Mouse (Mus musculus): ENCODE measurements at regions not wholly inside any gene's neighbourhood (a gene's known extent, or its start where the extent isn't known, plus 50 kb on each side); places are given as distances from the start of the nearest gene placed in this dataset.
A peak's percentile ranks its signal among the peaks of the same experiment; 100 is the strongest.

DNA sequence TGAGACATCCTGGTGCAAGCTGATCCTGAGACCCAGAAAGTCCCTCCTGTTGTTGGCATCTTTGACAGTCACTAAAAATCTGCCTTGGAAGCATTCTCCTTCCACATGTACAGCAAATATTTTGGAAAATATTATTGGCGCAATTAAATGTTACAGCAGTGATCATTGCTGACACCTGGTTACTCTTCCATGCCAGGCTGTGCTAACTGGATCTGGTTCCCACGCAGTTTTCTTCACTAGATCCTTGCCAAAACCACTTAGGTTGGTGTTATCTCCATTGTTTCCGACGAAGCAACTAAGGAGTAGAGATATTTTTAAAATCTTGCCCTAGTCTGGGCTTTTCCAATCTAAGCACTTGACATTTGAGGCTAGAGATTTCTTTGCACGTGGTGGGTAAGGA, 321.8 kb upstream of the G2e3 start:
- Histone ChIP-seq H3K9me3 (ENCODE audit: low read length) (no peaks in the 10 kb centered on the region), H3K4me2 (ENCODE audit: low read depth, low read length, poor library complexity, severe bottlenecking) (no peak overlapping the region), H3K4me1 (ENCODE audit: insufficient read depth, low read length) (peaks cover 5% of the 10 kb centered on the region; the same call in 1 of the 2 replicates), H3K4me3 (ENCODE audit: low read depth, low read length) (no peak overlapping the region), H3K27ac (ENCODE audit: low read depth, low read length) (no peak overlapping the region), H3K36me3 (ENCODE audit: insufficient read depth, low read length) (no peaks in the 10 kb centered on the region), H3K27me3 (ENCODE audit: insufficient read depth, low read length) (no peaks in the 10 kb centered on the region), H3K9ac (replicated peaks; ENCODE audit: low read length, poor library complexity, severe bottlenecking) (no peak overlapping the region)
- DNase-seq (ENCODE audit: low spot score) (no peak), ATAC-seq (ENCODE audit: low FRiP score) (no peak)
- no peak for TF ChIP-seq CTCF (IDR thresholded peaks at IDR 0.05)
- 90% methylated on average over 5 of the region's 5 CpGs for WGBS

DNA sequence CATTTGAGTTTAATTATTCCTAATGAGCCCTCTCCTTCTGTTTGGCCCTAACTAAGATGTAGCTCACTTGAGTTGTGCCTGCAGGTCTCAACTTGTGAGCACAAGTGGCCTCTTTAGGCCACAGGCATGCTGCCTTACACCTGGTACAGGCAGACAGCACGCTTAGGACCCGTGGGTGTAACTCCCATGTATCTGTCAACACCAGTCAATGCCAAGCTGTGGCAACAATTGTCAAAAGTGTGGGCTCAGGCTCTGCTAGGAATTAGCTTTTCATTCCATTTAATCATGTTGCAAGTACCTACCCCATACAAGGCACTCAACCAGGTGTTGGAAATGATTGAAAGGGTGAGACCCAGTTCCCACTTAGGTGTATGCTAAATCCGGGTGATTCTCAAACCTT, 322.3 kb upstream of the G2e3 start:
- Histone ChIP-seq H3K9me3 (ENCODE audit: low read length) (no peaks in the 10 kb centered on the region), H3K4me1 (ENCODE audit: insufficient read depth, low read length) (peaks cover 5% of the 10 kb centered on the region; the same call in 1 of the 2 replicates), H3K27ac (ENCODE audit: low read depth, low read length) (no peak overlapping the region), H3K4me3 (ENCODE audit: low read depth, low read length) (no peak overlapping the region), H3K27me3 (ENCODE audit: insufficient read depth, low read length) (no peaks in the 10 kb centered on the region), H3K9ac (replicated peaks; ENCODE audit: low read length, poor library complexity, severe bottlenecking) (no peak overlapping the region), H3K36me3 (ENCODE audit: insufficient read depth, low read length) (no peaks in the 10 kb centered on the region), H3K4me2 (ENCODE audit: low read depth, low read length, poor library complexity, severe bottlenecking) (no peak overlapping the region)
- DNase-seq (ENCODE audit: low spot score), result no peak
- ATAC-seq (ENCODE audit: low FRiP score), result no peak
- 81% methylated on average over 3 of the region's 3 CpGs for WGBS
- no peak for TF ChIP-seq CTCF (IDR thresholded peaks at IDR 0.05)

DNA sequence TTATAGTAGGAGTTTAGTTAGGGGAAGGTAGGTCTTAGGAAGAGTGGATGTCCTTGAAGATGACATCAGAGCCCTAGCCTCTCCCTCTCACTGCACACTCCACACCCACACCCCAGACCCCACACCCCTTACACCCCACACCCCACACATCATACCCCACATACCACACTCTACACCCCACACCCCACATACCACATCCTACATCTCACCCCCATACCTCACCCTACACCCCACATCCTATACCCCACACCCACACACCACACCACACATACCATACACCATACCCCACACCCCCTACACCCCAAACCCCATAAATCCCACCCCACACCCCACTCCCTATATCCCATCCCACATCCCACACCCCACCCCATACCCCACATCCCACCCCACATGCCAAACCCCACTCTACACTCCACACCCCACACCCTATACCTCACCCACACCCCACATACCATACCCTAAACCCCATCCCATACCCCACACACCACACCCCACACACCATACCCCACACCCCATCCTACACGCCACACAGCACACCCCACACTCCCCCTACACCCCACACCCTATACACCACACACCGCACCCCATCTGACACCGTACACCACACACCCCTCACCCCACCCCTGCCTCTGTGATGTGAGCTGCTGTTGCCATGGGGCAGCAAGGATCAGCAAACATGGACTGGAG, 323.7 kb upstream of the G2e3 start:
- H3K27me3 ChIP-seq (ENCODE audit: insufficient read depth, low read length), result no peaks in the 10 kb centered on the region
- H3K4me2 ChIP-seq (ENCODE audit: low read depth, low read length, poor library complexity, severe bottlenecking), result no peak overlapping the region
- no peak for DNase-seq (ENCODE audit: low spot score)
- peaks cover 5% of the 10 kb centered on the region; the same call in 1 of the 2 replicates for H3K4me1 ChIP-seq (ENCODE audit: insufficient read depth, low read length)
- H3K9ac ChIP-seq (replicated peaks; ENCODE audit: low read length, poor library complexity, severe bottlenecking), result no peak overlapping the region
- H3K4me3 ChIP-seq (ENCODE audit: low read depth, low read length), result no peak overlapping the region
- 94% methylated on average over 3 of the region's 3 CpGs for WGBS
- TF ChIP-seq CTCF (IDR thresholded peaks at IDR 0.05), result no peak
- ATAC-seq (ENCODE audit: low FRiP score), result peak; percentile 68; the same call in 1 of the 2 replicates
- no peaks in the 10 kb centered on the region for H3K36me3 ChIP-seq (ENCODE audit: insufficient read depth, low read length)
- no peak overlapping the region for H3K27ac ChIP-seq (ENCODE audit: low read depth, low read length)
- H3K9me3 ChIP-seq (ENCODE audit: low read length), result no peaks in the 10 kb centered on the region

DNA sequence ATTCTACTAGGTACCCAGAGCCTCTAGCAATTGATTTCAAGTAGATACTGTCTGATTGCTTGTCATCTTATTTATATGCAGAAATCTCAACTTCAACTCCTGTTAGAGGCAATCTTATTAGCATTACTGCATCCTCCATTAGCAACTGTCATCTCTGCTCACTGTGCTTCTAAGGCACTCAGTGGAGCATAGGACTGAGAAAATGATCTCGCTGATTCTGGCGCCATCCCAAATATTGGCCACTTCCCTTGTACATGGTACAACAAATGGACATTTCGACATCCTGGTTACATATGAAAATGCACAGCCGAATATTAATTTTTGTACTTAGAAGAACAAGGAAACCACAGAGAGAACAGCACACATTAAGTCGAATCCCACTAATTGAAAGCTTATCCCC, 329.7 kb upstream of the G2e3 start:
- no peak overlapping the region for H3K4me2 ChIP-seq (ENCODE audit: low read depth, low read length, poor library complexity, severe bottlenecking)
- WGBS, result 80% methylated on average over 5 of the region's 5 CpGs
- H3K36me3 ChIP-seq (ENCODE audit: insufficient read depth, low read length), result no peaks in the 10 kb centered on the region
- H3K9ac ChIP-seq (replicated peaks; ENCODE audit: low read length, poor library complexity, severe bottlenecking), result no peak overlapping the region
- H3K27ac ChIP-seq (ENCODE audit: low read depth, low read length), result no peak overlapping the region
- DNase-seq (ENCODE audit: low spot score), result peak; percentile 38
- no peak for TF ChIP-seq CTCF (IDR thresholded peaks at IDR 0.05)
- H3K4me1 ChIP-seq (ENCODE audit: insufficient read depth, low read length), result no peaks in the 10 kb centered on the region
- no peaks in the 10 kb centered on the region for H3K9me3 ChIP-seq (ENCODE audit: low read length)
- H3K4me3 ChIP-seq (ENCODE audit: low read depth, low read length), result no peak overlapping the region
- no peak for ATAC-seq (ENCODE audit: low FRiP score)
- no peaks in the 10 kb centered on the region for H3K27me3 ChIP-seq (ENCODE audit: insufficient read depth, low read length)

DNA sequence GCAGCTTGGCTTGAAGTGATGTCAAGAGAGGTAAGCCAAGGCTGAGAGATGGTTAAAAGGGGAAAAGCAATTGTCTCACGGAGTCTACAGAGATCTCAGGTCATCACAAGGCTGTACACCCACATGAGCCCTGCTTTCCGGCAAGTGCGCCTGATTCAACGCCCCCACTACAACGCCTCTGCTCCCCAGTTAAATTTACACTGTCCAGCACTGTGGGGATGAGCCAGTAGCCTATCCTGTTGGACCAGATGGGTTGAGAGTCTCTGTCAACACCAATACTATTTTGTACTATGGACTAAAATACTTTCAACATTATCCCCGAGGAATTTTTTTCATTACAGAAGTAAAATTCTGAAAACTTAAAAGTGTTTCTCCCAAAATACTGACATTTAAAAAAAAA, 331.8 kb upstream of the G2e3 start:
- ATAC-seq (ENCODE audit: low FRiP score) (no peak), DNase-seq (ENCODE audit: low spot score) (no peak)
- no peak overlapping the region for H3K9ac ChIP-seq (replicated peaks; ENCODE audit: low read length, poor library complexity, severe bottlenecking)
- TF ChIP-seq CTCF (IDR thresholded peaks at IDR 0.05), result no peak
- no peaks in the 10 kb centered on the region for H3K36me3 ChIP-seq (ENCODE audit: insufficient read depth, low read length)
- WGBS, result 92% methylated on average over 6 of the region's 6 CpGs
- no peak overlapping the region for H3K27ac ChIP-seq (ENCODE audit: low read depth, low read length)
- H3K4me3 ChIP-seq (ENCODE audit: low read depth, low read length), result no peak overlapping the region
- no peaks in the 10 kb centered on the region for H3K9me3 ChIP-seq (ENCODE audit: low read length)
- H3K4me1 ChIP-seq (ENCODE audit: insufficient read depth, low read length), result no peaks in the 10 kb centered on the region
- no peak overlapping the region for H3K4me2 ChIP-seq (ENCODE audit: low read depth, low read length, poor library complexity, severe bottlenecking)
- H3K27me3 ChIP-seq (ENCODE audit: insufficient read depth, low read length), result no peaks in the 10 kb centered on the region

DNA sequence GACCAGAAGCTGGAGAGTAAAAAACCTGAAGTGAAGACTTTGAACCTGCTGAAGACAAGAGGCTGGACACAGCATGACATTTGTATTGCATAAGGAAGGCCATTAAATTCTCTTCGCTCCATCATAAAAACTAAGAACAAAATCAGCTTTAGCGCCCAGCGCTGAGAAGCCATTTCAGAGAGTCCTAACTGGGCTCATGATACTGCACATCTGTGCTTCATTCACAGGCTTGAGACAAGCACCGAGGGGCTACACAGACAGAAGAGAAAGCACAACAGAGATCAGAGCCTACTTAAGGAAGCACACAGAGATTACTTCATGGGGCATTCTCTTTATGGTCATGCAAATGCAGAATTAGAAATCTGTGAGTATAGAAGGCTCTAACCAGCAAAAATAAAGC, 338.2 kb upstream of the G2e3 start:
- no peak overlapping the region for H3K9ac ChIP-seq (replicated peaks; ENCODE audit: low read length, poor library complexity, severe bottlenecking)
- ATAC-seq (ENCODE audit: low FRiP score) (no peak), DNase-seq (ENCODE audit: low spot score) (no peak)
- 0 out of 2 replicates have a peak, but pooled peaks cover 3% of the 10 kb centered on the region for H3K9me3 ChIP-seq (ENCODE audit: low read length)
- H3K4me2 ChIP-seq (ENCODE audit: low read depth, low read length, poor library complexity, severe bottlenecking), result no peak overlapping the region
- H3K27me3 ChIP-seq (ENCODE audit: insufficient read depth, low read length), result no peaks in the 10 kb centered on the region
- no peaks in the 10 kb centered on the region for H3K36me3 ChIP-seq (ENCODE audit: insufficient read depth, low read length)
- no peak for TF ChIP-seq CTCF (IDR thresholded peaks at IDR 0.05)
- 57% methylated on average over 4 of the region's 4 CpGs for WGBS
- H3K4me1 ChIP-seq (ENCODE audit: insufficient read depth, low read length), result no peaks in the 10 kb centered on the region
- H3K4me3 ChIP-seq (ENCODE audit: low read depth, low read length), result no peak overlapping the region
- no peak overlapping the region for H3K27ac ChIP-seq (ENCODE audit: low read depth, low read length)

Data from midbrain, postnatal 0 days (tissue).